Mouse (Mus musculus): ENCODE measurements at regions not wholly inside any gene's neighbourhood (a gene's known extent, or its start where the extent isn't known, plus 50 kb on each side); places are given as distances from the start of the nearest gene placed in this dataset.

- H3K27ac ChIP-seq (ENCODE audit: low read depth): no peak overlapping the region
- no peaks in the 10 kb centered on the region for H3K27me3 ChIP-seq (ENCODE audit: control insufficient read depth, insufficient read depth, low read length)
- no peaks in the 10 kb centered on the region for H3K36me3 ChIP-seq (replicated peaks; ENCODE audit: control insufficient read depth, insufficient read depth, low read length)
- H3K4me3 ChIP-seq (ENCODE audit: low read depth, low read length): no peak overlapping the region
- TF ChIP-seq EP300 (IDR thresholded peaks at IDR 0.05; ENCODE audit: low read depth): no peak
- TF ChIP-seq CTCF (IDR thresholded peaks at IDR 0.05; ENCODE audit: low read depth): peak; percentile 73
- no peak overlapping the region for H3K9ac ChIP-seq (replicated peaks; ENCODE audit: low read depth, low read length)
- no peaks in the 10 kb centered on the region for H3K9me3 ChIP-seq (replicated peaks; ENCODE audit: control insufficient read depth, low read length)
- DNase-seq (ENCODE audit: low spot score): peak; percentile 15
- H3K4me1 ChIP-seq (ENCODE audit: control insufficient read depth, insufficient read depth): no peaks in the 10 kb centered on the region
- WGBS: 30% methylated on average over 9 of the region's 9 CpGs
- no peak overlapping the region for H3K4me2 ChIP-seq (ENCODE audit: low read depth, low read length)
- no peak for ATAC-seq (ENCODE audit: insufficient read depth, low read depth)
These were observed 175.9 kb downstream of the Rps12 start for GRCm38 (mm10) chr10:23611183-23611582.

- no peak for TF ChIP-seq EP300 (IDR thresholded peaks at IDR 0.05; ENCODE audit: low read depth)
- TF ChIP-seq CTCF (IDR thresholded peaks at IDR 0.05; ENCODE audit: low read depth): no peak
- no peak overlapping the region for H3K27ac ChIP-seq (ENCODE audit: low read depth)
- H3K4me3 ChIP-seq (ENCODE audit: low read depth, low read length): no peak overlapping the region
- no peak overlapping the region for H3K9ac ChIP-seq (replicated peaks; ENCODE audit: low read depth, low read length)
- WGBS: 39% methylated on average over 6 of the region's 6 CpGs
- no peak overlapping the region for H3K4me2 ChIP-seq (ENCODE audit: low read depth, low read length)
- no peaks in the 10 kb centered on the region for H3K36me3 ChIP-seq (replicated peaks; ENCODE audit: control insufficient read depth, insufficient read depth, low read length)
- DNase-seq (ENCODE audit: low spot score) (no peak), ATAC-seq (ENCODE audit: insufficient read depth, low read depth) (no peak)
- no peaks in the 10 kb centered on the region for H3K27me3 ChIP-seq (ENCODE audit: control insufficient read depth, insufficient read depth, low read length)
- H3K4me1 ChIP-seq (ENCODE audit: control insufficient read depth, insufficient read depth): no peaks in the 10 kb centered on the region
- H3K9me3 ChIP-seq (replicated peaks; ENCODE audit: control insufficient read depth, low read length): no peaks in the 10 kb centered on the region
These were observed 176.6 kb downstream of the Rps12 start for GRCm38 (mm10) chr10:23610485-23610884.

- Histone ChIP-seq H3K4me1 (ENCODE audit: control insufficient read depth, insufficient read depth) (no peaks in the 10 kb centered on the region), H3K4me3 (ENCODE audit: low read depth, low read length) (no peak overlapping the region), H3K9ac (replicated peaks; ENCODE audit: low read depth, low read length) (no peak overlapping the region), H3K4me2 (ENCODE audit: low read depth, low read length) (no peak overlapping the region), H3K9me3 (replicated peaks; ENCODE audit: control insufficient read depth, low read length) (no peaks in the 10 kb centered on the region), H3K27ac (ENCODE audit: low read depth) (no peak overlapping the region), H3K27me3 (ENCODE audit: control insufficient read depth, insufficient read depth, low read length) (no peaks in the 10 kb centered on the region), H3K36me3 (replicated peaks; ENCODE audit: control insufficient read depth, insufficient read depth, low read length) (no peaks in the 10 kb centered on the region)
- DNase-seq (ENCODE audit: low spot score) (peak; percentile 7), ATAC-seq (ENCODE audit: insufficient read depth, low read depth) (no peak)
- 47% methylated on average over 3 of the region's 3 CpGs for WGBS
- no peak for TF ChIP-seq CTCF (IDR thresholded peaks at IDR 0.05; ENCODE audit: low read depth)
- no peak for TF ChIP-seq EP300 (IDR thresholded peaks at IDR 0.05; ENCODE audit: low read depth)
These were observed 177.0 kb downstream of the Rps12 start for GRCm38 (mm10) chr10:23610046-23610445.

- Histone ChIP-seq H3K4me1 (ENCODE audit: control insufficient read depth, insufficient read depth) (no peaks in the 10 kb centered on the region), H3K27me3 (ENCODE audit: control insufficient read depth, insufficient read depth, low read length) (no peaks in the 10 kb centered on the region), H3K27ac (ENCODE audit: low read depth) (no peak overlapping the region), H3K9me3 (replicated peaks; ENCODE audit: control insufficient read depth, low read length) (no peaks in the 10 kb centered on the region), H3K36me3 (replicated peaks; ENCODE audit: control insufficient read depth, insufficient read depth, low read length) (no peaks in the 10 kb centered on the region), H3K4me3 (ENCODE audit: low read depth, low read length) (no peak overlapping the region), H3K9ac (replicated peaks; ENCODE audit: low read depth, low read length) (no peak overlapping the region), H3K4me2 (ENCODE audit: low read depth, low read length) (no peak overlapping the region)
- DNase-seq (ENCODE audit: low spot score): no peak
- WGBS: 67% methylated on average over 18 of the region's 18 CpGs
- TF ChIP-seq EP300 (IDR thresholded peaks at IDR 0.05; ENCODE audit: low read depth) (no peak), CTCF (IDR thresholded peaks at IDR 0.05; ENCODE audit: low read depth) (no peak)
- ATAC-seq (ENCODE audit: insufficient read depth, low read depth): no peak
These were observed 177.7 kb downstream of the Rps12 start for GRCm38 (mm10) chr10:23609270-23609914.

GRCm38 (mm10) chr10:23600701-23601100 is 186.4 kb downstream of the Rps12 start:
- Histone ChIP-seq H3K9ac (replicated peaks; ENCODE audit: low read depth, low read length) (no peak overlapping the region), H3K27ac (ENCODE audit: low read depth) (no peak overlapping the region), H3K36me3 (replicated peaks; ENCODE audit: control insufficient read depth, insufficient read depth, low read length) (no peaks in the 10 kb centered on the region), H3K4me1 (ENCODE audit: control insufficient read depth, insufficient read depth) (no peaks in the 10 kb centered on the region), H3K9me3 (replicated peaks; ENCODE audit: control insufficient read depth, low read length) (no peaks in the 10 kb centered on the region), H3K27me3 (ENCODE audit: control insufficient read depth, insufficient read depth, low read length) (no peaks in the 10 kb centered on the region), H3K4me3 (ENCODE audit: low read depth, low read length) (no peak overlapping the region), H3K4me2 (ENCODE audit: low read depth, low read length) (no peak overlapping the region)
- ATAC-seq (ENCODE audit: insufficient read depth, low read depth) (no peak), DNase-seq (ENCODE audit: low spot score) (no peak)
- no peak for TF ChIP-seq EP300 (IDR thresholded peaks at IDR 0.05; ENCODE audit: low read depth)
- TF ChIP-seq CTCF (IDR thresholded peaks at IDR 0.05; ENCODE audit: low read depth): no peak
- WGBS: 53% methylated on average over 5 of the region's 5 CpGs

- 79% methylated on average over 3 of the region's 3 CpGs for WGBS
These were observed 191.5 kb downstream of the Rps12 start for GRCm38 (mm10) chr10:23595541-23595940.

More at GRCm38 (mm10) chr10:23595541-23595940, 191.5 kb downstream of the Rps12 start:
- DNase-seq (ENCODE audit: low spot score): no peak
- Histone ChIP-seq H3K9ac (replicated peaks; ENCODE audit: low read depth, low read length) (no peak overlapping the region), H3K4me1 (ENCODE audit: control insufficient read depth, insufficient read depth) (no peaks in the 10 kb centered on the region), H3K4me3 (ENCODE audit: low read depth, low read length) (no peak overlapping the region), H3K9me3 (replicated peaks; ENCODE audit: control insufficient read depth, low read length) (no peaks in the 10 kb centered on the region), H3K27me3 (ENCODE audit: control insufficient read depth, insufficient read depth, low read length) (no peaks in the 10 kb centered on the region), H3K36me3 (replicated peaks; ENCODE audit: control insufficient read depth, insufficient read depth, low read length) (no peaks in the 10 kb centered on the region), H3K27ac (ENCODE audit: low read depth) (no peak overlapping the region), H3K4me2 (ENCODE audit: low read depth, low read length) (no peak overlapping the region)
- ATAC-seq (ENCODE audit: insufficient read depth, low read depth): no peak
- TF ChIP-seq CTCF (IDR thresholded peaks at IDR 0.05; ENCODE audit: low read depth): no peak
- no peak for TF ChIP-seq EP300 (IDR thresholded peaks at IDR 0.05; ENCODE audit: low read depth)
